Mouse (Mus musculus): ENCODE data around the gene Dcaf10. TPM values are rescaled to one million over a fixed set of nuclear protein-coding genes. Genes with fewer than 3 reads are reported as not detected.
"Not testable (repeated sequence)": the region's sequence is repeated elsewhere in the genome, so short reads cannot be mapped to it uniquely, and the experiment has no call there.

The Dcaf10 gene
- total RNA-seq (2021), result 27.0 and 27.1 TPM in 2 replicates
- long read RNA-seq, full-length matches to known transcripts, result 26 of 34 reads
- long read RNA-seq, partial matches to known transcripts, result 1 of 34 reads
- long read RNA-seq, other reads (novel, unspliced or antisense), result 7 of 34 reads

- DNase-seq, result peak; percentile 95
Observed at GRCm38 (mm10) chr4:45341669-45342249, at the start of gene Dcaf10. Gene Dcaf10, plus strand, starts transcription at chr4:45342101.

- DNase-seq, result peak; percentile 59
Observed at GRCm38 (mm10) chr4:45296662-45297564, 45.0 kb upstream of the Dcaf10 start, which contains the start of gene Trmt10b. Gene Trmt10b, plus strand, starts transcription at chr4:45297127.

GRCm38 (mm10) chr4:45305536-45305935 is 36.4 kb upstream of the Dcaf10 start:
- no peak for DNase-seq

GRCm38 (mm10) chr4:45308046-45308445 is 33.9 kb upstream of the Dcaf10 start:
- DNase-seq, result no peak

GRCm38 (mm10) chr4:45308606-45309005 is 33.3 kb upstream of the Dcaf10 start:
- DNase-seq, result no peak

- no peak for DNase-seq
Observed at GRCm38 (mm10) chr4:45311056-45311455, 30.8 kb upstream of the Dcaf10 start.

- peak; percentile 82 for DNase-seq
Observed at GRCm38 (mm10) chr4:45320159-45320816, 21.6 kb upstream of the Dcaf10 start.

- DNase-seq, result peak; percentile 11
Observed at GRCm38 (mm10) chr4:45331139-45331538, 10.8 kb upstream of the Dcaf10 start.

- DNase-seq, result no peak
Observed at GRCm38 (mm10) chr4:45332466-45332865, 9.4 kb upstream of the Dcaf10 start.

- DNase-seq, result no peak
Observed at GRCm38 (mm10) chr4:45341226-45341625, 675 bp upstream of the Dcaf10 start.

GRCm38 (mm10) chr4:45342286-45343155 is 620 bp downstream of the Dcaf10 start, which contains the start of gene Exosc3:
Gene Exosc3, minus strand, starts transcription at chr4:45342732.
- peak; percentile 67 for DNase-seq

GRCm38 (mm10) chr4:45356653-45357052 is 14.8 kb downstream of the Dcaf10 start:
- no peak for DNase-seq

GRCm38 (mm10) chr4:45371261-45371660 is 29.4 kb downstream of the Dcaf10 start:
- no peak for DNase-seq

GRCm38 (mm10) chr4:45374879-45375278 is 33.0 kb downstream of the Dcaf10 start:
- no peak for DNase-seq

GRCm38 (mm10) chr4:45376573-45376972 is 34.7 kb downstream of the Dcaf10 start:
- DNase-seq, result no peak

- DNase-seq, result not testable (repeated sequence)
Observed at GRCm38 (mm10) chr4:45380903-45381580, 39.1 kb downstream of the Dcaf10 start.

GRCm38 (mm10) chr4:45382133-45382532 is 40.2 kb downstream of the Dcaf10 start:
- not testable (repeated sequence) for DNase-seq

- DNase-seq, result not testable (repeated sequence)
Observed at GRCm38 (mm10) chr4:45387296-45387695, 45.4 kb downstream of the Dcaf10 start.

- DNase-seq, result no peak
Observed at GRCm38 (mm10) chr4:45392099-45392498, 50.2 kb downstream of the Dcaf10 start.

GRCm38 (mm10) chr4:45392572-45392971 is 50.7 kb downstream of the Dcaf10 start:
- no peak for DNase-seq

- no peak for DNase-seq
Observed at GRCm38 (mm10) chr4:45392994-45393393, 51.1 kb downstream of the Dcaf10 start.
